Comparison of ENCODE assay signal across 15 mouse cellular contexts in genomic region chr15:56865035-56865804, GRCm38 (mm10).
A peak's percentile ranks its signal among the peaks of the same experiment; 100 is the strongest.
DNase-seq lines count a peak whose midpoint lies in the region; ATAC-seq lines count a peak whose summit lies in the region.
"Had no signal": no experiment of that assay in that cellular context is flagged by ENCODE, and none has a peak within 500 bp of the region (broad histone marks: within the 10 kb centered on the region; RNA-seq: fewer than 3 reads in every experiment).

No protein-coding gene starts in this region.

- H3K36me3 ChIP-seq in forebrain, embryonic 16.5 days (ENCODE audit: control insufficient read depth, insufficient read depth) = no peaks in the 10 kb centered on the region
- H3K36me3 ChIP-seq in midbrain, embryonic 12.5 days = no peaks in the 10 kb centered on the region
- H3K36me3 ChIP-seq: embryonic facial prominence, embryonic 13.5 days; liver, embryonic 12.5 days had no signal

- 10% methylated on average over 4 of the region's 4 CpGs for WGBS in forebrain, embryonic 16.5 days
- 3% methylated on average over 4 of the region's 4 CpGs for WGBS in midbrain, embryonic 12.5 days

- H3K4me3 ChIP-seq in forebrain, embryonic 16.5 days (replicated peaks; ENCODE audit: low read length) = no peak overlapping the region
- no peak overlapping the region for H3K4me3 ChIP-seq in midbrain, embryonic 12.5 days
- H3K4me3 ChIP-seq: embryonic facial prominence, embryonic 13.5 days; heart, adult 2 months; liver, embryonic 12.5 days had no signal

- H3K27me3 ChIP-seq in forebrain, embryonic 16.5 days (replicated peaks; ENCODE audit: control insufficient read depth, insufficient read depth, low read length) = no peaks in the 10 kb centered on the region
- no peaks in the 10 kb centered on the region for H3K27me3 ChIP-seq in midbrain, embryonic 12.5 days
- H3K27me3 ChIP-seq: embryonic facial prominence, embryonic 13.5 days; liver, embryonic 12.5 days; Patski had no signal

- intact Hi-C loops in heart, postnatal 36 days (cut with DNase I) = no loop called here

- H3K4me2 ChIP-seq in forebrain, embryonic 16.5 days (ENCODE audit: low read length) = no peak overlapping the region
- H3K4me2 ChIP-seq in midbrain, embryonic 12.5 days (replicated peaks) = no peak overlapping the region
- H3K4me2 ChIP-seq: embryonic facial prominence, embryonic 13.5 days; liver, embryonic 12.5 days had no signal

- no peak overlapping the region for H3K9ac ChIP-seq in forebrain, embryonic 16.5 days (replicated peaks; ENCODE audit: low read depth, low read length)
- H3K9ac ChIP-seq in midbrain, embryonic 12.5 days (replicated peaks) = no peak overlapping the region
- H3K9ac ChIP-seq: embryonic facial prominence, embryonic 13.5 days; liver, embryonic 12.5 days had no signal

- H3K4me1 ChIP-seq in forebrain, embryonic 16.5 days (replicated peaks; ENCODE audit: control insufficient read depth, insufficient read depth, low read length) = peaks cover 2% of the 10 kb centered on the region; the same call in 1 of the 2 replicates
- peaks cover 14% of the 10 kb centered on the region for H3K4me1 ChIP-seq in midbrain, embryonic 12.5 days
- H3K4me1 ChIP-seq: liver, embryonic 12.5 days had no signal

- DNase-seq in Muller cell, postnatal 12 days (ENCODE audit: inconsistent ontology term) = peak; percentile 40
- DNase-seq in embryo, embryonic 11 days = peak; percentile 61
- no peak for DNase-seq in right cerebral cortex, postnatal 14 days
- no peak for DNase-seq in heart, postnatal 36 days
- DNase-seq in liver = no peak
- DNase-seq: adrenal gland, adult 8-10 months; heart, adult 2 months; kidney, postnatal 4 days; lung, postnatal 36 days had no signal

- H3K27ac ChIP-seq in forebrain, embryonic 16.5 days (ENCODE audit: low read length) = no peak overlapping the region
- peak overlapping the region; percentile 44 for H3K27ac ChIP-seq in midbrain, embryonic 12.5 days (replicated peaks)
- H3K27ac ChIP-seq: embryonic facial prominence, embryonic 13.5 days; heart, adult 2 months; liver, embryonic 12.5 days had no signal

- no peaks in the 10 kb centered on the region for H3K9me3 ChIP-seq in forebrain, embryonic 16.5 days (ENCODE audit: control insufficient read depth, low read length)
- no peaks in the 10 kb centered on the region for H3K9me3 ChIP-seq in midbrain, embryonic 12.5 days
- H3K9me3 ChIP-seq: embryonic facial prominence, embryonic 13.5 days; liver, embryonic 12.5 days had no signal

- ATAC-seq in forebrain, embryonic 16.5 days = peak; percentile 38
- peak; percentile 76 for ATAC-seq in midbrain, embryonic 12.5 days (ENCODE audit: low FRiP score, low read depth)
- ATAC-seq: CD4-positive, CD25-positive, alpha-beta regulatory T cell, adult 4 months; liver, embryonic 12.5 days; Patski had no signal

Comparison
In these comparisons a context has a peak if more than half of its experiments do, and no peak if none do; other contexts are left out.
1. DNase-seq: peak in Muller cell, postnatal 12 days (single experiment) and embryo, embryonic 11 days (single experiment); none in right cerebral cortex, postnatal 14 days (single experiment), heart, postnatal 36 days (0 of 2) and liver (single experiment).